Mouse (Mus musculus) frontal cortex, postnatal 10 days (tissue): ENCODE results near the gene Ghrhr.
A peak's percentile ranks its signal among the peaks of the same experiment; 100 is the strongest.

Source experiments
- DNase-seq, 2 experiments: peaks; one replicate each; pipeline ENCODE4 v3.0.0; 2022; ENCODE audit warnings: low spot score in 2 of 2, mixed read lengths in 1 of 2

The Ghrhr gene

DNA sequence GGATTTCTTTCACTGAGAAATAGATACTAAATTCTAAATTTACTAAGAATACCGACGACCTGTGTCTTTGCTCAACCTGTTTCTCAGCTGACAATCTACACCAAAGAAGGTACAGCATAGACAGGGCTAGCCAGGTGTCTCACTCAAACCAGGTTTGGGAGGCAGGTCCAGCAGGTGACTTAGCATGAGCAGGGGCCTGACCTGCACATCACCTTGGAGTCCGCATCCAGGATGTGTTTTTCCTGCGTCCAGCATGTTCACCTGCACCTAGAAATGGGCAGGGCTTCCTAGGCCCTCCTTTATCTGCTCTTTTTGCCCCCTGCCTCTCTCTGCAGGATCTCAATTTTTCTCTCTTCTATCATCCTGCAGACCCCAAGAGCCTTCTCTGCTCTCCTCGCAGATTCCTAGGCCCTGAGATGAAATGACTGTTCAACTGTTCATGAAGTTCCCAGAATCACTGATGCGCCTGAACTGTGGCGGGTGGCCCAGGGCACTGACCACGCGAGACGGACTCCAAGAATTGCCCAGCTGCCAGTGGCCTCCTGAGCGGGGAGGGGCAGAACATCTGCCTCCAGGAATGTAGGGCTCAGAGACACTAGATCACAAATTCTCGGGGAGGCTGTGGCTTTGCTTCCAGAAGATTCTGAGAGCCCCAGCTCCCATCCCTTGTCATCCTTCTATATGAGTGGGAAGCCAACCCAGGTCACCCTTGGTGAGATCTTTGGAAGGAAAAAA lies 22.2 kb upstream of the Ghrhr start:
- DNase-seq = no peak

DNA sequence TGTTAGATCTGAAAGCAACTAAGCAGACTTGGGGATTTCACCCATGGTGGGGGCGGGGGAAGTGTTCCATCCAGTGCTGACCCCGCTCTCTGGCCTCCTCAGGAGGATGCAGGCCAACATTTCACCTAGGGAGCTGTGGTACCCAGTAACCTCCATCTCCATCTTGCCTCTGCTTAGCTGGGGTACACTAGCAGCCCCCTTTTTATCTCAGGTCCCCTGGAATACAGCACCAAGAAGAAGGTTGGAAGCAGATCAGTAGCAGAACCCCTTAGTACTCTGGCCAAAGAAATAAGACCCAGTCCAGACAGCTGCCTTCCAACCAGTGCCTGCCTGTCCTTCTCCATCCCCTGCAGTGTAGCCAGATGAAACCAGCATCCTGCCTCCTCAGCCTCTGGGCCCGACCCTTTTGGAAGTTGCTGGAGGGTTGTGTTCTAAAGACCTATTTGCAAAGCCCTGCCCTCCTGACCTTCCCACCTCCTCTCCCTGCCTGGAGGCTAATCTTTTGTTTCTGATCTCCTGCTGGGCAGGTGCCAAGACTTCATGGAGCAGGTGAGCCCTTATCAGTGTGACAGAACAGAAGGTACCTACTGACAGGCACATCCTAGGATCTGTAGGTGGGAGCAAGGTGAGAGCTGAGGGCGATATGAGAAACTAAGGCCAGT lies 21.5 kb upstream of the Ghrhr start:
- no peak for DNase-seq

DNA sequence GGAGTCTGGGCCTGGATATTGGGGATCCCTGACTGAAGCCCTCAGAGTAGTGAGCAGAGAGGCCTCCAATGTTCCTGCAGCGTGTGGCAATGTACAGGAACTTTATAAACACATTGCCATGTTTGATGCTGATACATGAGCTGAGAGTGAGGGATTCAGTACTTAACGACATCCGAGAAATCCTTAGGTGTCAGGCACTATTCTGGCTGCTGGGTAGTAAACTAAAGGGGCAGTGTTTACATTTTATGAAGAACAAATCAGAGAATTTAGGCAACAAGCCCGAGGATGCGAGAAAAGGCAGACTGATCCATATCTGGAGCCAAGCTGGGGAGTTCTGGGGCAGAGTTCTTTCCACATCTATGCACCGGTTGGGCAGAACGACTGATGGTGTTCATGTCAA lies 20.5 kb upstream of the Ghrhr start:
- DNase-seq = no peak

DNA sequence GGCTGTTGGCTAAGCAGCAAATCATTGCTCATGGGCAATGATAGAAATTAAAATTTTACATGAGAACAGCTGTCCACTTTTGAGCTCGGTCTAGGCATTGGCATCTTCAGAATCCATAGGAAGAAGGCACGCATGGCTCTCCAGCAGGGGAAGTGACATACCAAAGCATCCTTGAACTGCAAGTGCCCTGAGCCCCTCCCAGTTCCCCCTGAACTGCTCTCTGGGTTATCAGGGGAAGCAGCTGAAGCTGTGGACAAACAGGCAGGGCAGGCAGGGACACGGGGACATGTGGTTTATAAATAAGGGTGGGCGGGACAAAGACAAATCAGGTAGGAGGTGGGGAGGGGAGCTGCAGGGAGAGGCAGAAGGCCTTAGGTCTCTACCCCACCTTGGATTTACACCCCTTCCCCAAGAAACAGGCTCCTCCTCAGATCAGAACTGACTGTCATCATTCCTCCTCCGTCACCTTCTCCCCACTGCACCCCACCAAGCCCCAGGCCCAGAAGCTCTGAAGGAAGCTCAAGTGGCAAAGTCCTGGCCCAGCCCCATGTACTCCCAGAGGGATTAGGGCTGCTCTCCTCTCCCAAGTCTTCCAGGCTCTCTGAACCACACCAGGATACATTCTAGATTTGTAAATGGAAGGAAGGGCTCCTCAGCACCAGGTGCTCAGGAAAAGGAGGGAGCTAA lies 19.9 kb upstream of the Ghrhr start:
- no peak for DNase-seq

DNA sequence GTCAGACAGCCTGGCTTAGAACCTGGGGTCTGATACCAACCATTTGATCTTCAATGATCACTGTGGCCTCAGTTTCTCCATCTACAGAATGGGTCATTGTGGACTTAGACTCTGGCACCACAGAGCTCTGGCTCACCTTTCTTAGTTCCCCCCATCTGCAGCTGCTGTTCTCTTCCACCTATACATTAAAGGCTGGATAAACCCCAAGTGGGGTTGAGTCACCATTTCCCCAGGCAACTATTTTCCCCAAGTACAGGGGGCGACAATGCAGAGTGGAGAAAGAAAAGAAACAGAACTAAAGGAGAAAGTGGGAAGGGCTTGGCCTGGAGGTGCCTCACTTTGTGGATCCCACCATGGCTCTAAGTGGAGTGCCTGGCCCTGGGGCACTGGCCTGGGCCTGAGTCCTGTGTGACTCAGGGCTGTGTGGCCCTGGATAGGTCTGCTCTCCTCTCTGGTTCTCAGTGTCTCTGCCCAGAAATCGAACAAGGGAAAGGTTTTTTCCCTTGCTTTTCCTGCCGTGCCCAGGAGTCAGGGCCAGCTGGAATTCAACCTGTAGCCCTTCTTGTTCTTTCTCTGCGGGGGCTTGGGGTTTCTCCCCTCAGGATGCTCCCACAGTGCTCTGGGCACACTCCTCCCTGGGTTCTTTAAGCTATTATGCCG lies 19.0 kb upstream of the Ghrhr start:
- DNase-seq = no peak

DNA sequence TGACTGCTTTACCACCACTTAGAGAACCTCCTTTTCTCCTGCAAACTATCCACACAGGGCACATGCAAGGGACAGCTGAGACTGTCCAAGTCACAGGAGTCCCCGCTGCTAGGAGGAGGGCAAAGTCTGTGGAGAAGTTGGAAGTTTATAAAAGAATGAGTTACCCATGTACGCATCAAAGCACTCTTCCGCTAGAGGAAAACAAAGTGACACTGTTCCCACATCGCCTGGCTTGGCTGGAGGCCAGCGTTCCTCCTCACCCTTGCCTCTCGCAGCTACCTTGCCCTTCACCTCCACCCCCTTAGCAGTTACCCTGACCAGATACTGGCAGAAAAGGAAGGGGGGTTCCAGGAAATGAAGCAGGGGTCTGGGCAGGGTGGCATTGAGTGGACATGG lies 18.5 kb upstream of the Ghrhr start:
- no peak for DNase-seq

DNA sequence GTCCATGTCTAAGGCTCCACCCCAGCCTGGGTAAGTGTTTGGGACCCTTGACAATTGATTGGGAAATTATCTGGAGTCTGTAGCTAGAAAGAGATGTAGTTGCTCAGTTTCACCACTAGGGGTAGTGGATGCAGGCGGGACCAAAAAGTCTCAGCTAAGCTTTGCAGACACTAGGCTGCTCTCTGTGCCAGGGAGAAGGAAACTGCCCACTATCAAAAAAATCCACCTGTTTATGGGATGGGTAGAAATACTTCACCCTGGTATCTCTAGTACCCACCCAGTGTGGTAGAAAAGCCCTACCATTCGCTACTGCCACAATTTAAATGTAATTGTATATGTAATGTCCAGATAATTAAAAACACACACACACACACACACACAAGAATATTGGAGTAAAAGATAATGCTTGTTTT lies 17.4 kb upstream of the Ghrhr start:
- DNase-seq = no peak

DNA sequence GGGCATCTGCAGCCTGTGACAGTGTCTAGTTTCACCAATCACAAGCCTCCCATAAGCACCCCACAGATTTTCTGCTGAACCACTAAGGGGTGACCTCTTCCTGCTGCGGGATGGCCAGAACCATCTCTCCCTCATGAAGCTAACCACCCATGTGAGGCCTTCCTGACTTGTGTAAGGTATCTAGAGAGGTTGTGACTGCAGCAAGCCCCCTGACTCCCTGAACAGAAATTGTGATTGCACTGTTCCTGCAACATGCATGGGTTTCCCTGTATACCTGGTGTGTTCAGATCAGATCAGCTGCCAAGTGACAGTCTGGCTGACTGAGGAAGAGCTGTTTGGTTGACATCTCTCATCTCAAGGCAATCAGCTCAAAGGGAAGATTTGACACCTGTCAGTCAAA lies 13.4 kb upstream of the Ghrhr start:
- no peak for DNase-seq

DNA sequence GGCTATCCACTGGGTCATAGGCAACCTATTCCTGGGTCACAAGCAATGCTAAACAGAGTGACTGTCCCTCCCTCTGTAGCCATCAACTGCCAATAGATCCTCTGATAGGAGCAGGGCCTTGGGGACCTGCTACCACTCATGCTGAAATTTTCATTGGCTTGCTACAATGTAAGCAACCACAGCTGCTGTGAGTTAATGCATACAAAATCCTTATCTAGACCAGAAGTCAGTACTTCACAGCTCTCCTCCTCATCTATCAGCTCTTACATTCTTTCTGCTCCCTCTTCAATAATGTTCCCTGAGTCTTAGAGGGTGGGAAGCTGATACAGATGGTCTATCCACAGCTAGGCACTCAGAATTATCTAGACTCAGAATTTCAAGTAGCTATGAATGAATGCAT lies 9.0 kb upstream of the Ghrhr start:
- DNase-seq = no peak

DNA sequence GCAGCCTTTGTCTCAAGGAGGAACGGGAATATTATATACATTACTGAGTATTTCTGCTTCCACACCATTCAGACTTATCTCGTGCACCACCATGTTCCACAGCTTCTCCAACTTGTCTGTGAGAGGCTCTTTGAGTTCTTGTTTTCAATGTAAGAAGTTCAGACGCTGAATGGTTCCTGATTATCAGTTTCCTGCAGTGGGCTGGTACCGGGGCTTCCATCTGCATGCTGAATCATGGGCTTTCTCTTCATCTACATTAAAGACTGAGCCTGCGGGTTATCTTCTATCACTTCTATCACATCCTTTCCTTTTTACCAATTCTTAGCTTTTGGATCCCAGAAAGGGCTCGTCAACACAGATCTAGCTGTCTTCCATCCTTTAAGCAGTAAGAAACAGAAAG lies 5.3 kb upstream of the Ghrhr start:
- no peak for DNase-seq

DNA sequence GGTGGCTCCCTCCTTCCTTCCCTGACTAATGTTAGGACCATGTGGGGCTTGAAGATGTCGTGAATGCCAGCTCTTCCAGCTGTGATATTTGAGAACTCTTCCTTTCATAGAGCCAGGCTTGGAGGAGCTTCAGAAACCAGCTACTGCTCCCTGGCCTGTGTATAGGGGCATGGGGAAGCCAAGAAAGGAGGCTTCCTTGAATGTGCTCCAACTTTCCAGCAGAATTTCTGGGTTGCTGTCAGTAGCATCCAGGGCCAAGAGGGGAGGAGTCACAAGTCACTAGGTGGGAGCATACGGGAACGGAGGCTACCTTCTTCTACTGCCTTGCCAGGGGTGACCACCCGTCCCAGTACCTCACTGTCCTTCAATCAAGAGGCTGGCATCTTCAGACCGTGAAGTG lies 416 bp downstream of the Ghrhr start:
- no peak for DNase-seq

DNA sequence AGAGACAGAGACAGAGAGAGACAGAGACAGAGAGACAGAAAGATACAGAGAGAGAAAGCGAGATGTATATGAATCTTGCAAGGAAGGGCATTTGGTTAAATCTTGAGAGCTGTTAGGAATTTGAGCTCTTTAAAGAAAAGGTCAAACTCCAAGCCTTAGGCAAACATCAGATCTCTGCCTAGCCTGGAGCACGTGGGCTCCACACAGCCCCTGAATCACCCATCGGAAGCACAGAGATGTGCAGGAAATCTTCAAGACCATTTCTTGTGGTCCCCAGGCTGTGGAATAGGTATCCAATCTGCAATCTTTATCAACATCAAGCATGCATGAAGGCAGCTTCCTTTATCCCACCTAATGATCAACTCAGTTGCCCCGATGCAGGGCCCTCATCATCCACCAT lies 1.4 kb downstream of the Ghrhr start:
- DNase-seq = no peak

DNA sequence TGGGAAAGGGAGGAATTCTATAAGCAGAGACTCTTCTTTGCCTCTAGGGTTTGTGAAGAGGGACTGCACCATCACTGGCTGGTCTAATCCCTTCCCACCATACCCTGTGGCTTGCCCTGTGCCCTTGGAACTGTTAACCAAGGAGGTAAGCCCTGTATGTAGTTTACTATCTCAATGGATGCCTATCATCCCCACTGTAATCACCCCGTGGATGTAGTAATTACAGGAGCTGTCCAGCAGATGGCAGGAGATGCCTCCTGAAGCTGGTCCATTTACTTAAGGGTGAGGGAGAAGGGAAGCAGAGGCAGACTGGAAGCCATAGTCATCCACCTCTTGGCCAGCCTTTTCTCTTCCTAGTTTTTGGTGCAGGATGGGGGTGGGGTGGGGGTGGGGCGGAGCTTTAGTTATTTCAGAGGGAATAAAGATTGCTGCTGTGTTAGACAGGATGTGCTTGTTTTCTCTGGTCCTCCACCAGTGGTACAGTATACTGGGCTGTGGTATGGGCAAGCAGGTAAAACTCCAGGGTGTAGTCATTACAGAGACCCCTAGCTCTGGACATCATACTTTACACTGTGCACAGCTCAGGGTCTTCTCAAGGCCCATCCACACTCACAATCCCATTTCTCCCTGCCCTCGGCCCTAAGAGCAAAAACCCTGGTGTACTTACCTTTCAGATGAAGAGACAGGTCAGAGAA lies 3.7 kb downstream of the Ghrhr start:
- peak in 1 of 2 experiments; percentile 61 for DNase-seq

DNA sequence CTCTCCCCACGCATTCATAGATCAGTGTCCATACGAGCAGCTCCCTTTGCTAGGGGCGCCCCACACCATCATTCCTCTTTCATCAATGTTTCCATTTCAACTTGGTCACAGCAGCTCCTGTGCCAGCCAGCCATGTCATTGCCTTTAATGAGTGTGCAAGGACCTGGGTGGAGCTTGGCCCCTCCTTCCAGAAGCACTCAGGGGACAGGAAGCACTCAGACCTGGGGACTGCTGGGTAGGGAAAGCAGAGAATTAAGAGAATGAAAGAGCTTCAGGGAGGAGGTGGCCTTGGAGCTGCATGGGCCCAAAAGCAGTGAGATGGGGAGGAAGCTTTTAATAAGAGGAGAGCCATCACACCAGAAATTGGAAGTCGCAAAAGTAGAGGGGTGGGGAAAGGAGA lies 5.9 kb downstream of the Ghrhr start:
- DNase-seq = no peak

DNA sequence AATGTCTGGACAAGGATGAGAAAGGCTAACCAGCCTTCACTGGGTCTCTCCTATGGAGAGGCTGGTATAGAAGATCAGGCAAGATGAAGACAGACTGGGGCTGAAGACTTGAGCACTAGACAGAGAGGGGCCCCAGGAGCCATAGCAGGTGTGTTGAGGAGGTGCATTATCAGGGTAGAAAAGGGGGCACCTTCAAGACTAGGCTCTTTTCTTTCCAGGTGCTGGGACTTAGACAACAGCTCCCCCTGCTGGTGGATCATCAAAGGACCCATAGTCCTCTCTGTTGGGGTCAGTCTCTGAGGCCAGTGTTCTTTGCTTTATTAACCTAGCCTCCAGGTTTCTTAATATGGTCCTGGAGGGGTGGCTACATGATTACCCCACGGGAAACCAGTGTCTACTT lies 7.8 kb downstream of the Ghrhr start:
- no peak for DNase-seq

DNA sequence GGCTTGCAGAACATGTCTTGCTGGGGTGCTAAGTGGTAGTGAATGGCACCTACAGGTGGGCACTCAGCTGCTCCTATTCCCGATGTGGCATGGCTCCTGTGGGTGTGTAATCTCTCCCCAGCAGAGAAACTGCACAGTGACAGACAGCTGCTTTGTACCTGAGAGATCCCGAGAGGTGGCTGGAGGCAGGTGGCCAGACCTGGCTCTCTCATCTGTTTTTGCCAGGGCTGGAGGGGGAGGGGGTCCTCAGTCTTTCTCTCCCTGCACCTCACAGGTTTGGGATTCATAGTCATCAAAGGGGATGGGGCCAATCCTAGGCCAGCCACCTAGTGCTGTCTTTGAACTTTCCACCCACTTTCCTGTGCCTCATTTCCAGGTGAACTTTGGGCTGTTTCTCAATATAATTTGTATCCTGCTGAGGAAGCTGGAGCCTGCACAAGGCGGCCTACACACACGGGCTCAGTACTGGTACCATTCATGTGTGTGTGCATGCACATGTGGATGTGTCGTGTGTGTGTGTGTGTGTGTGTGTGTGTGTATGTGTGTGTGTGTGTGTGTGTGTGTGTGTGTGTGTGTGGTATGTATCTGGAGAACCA lies 8.4 kb downstream of the Ghrhr start:
- DNase-seq = no peak

DNA sequence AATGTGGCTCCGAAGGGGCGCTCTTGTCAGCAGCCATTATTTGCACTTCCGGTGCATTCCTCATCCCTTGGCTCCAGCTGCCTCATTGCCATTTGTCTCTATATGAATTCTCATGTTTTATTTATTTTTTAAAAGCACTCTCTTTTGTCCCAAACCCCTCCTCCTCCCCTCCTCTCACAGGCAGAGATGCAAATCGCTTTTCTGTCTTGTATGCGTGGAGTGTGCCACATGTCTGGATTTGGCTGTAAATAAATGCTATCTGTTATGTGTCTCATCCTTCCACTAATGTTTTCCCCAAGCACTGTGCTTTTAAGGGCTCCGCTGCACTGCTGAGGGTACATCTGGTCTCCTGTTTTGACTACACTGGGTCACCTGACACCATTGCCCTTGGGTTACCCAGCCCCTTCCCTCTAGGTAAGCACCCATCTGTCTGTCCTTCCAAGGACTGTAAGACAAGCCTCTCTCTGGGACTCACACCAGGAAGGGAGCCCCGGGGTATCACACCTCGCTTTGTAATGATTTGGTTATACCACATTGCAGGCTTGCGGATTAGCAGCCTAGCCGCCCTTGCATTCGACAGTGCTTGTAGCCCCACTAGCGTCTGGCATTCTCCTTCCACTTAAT lies 12.6 kb downstream of the Ghrhr start:
- DNase-seq = no peak

DNA sequence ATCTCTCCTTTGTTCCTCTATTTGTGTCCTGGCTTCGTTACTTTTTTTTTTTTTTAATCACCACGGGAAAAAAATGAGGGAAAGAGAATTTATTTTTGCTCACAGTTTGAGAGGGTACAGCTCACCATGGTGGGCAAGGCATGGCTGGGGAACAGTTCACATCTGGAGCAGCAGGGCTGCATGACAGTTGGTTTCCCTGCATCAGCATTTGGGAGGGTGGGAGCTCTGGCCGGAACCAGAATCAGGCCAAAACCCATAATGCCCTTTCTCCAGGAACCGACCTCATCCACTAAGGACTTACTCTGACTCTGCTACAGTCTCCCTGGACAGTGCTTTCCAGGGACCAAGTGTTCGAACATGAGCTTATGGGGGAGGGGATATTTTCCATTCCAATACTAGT lies 13.2 kb downstream of the Ghrhr start:
- DNase-seq = no peak

DNA sequence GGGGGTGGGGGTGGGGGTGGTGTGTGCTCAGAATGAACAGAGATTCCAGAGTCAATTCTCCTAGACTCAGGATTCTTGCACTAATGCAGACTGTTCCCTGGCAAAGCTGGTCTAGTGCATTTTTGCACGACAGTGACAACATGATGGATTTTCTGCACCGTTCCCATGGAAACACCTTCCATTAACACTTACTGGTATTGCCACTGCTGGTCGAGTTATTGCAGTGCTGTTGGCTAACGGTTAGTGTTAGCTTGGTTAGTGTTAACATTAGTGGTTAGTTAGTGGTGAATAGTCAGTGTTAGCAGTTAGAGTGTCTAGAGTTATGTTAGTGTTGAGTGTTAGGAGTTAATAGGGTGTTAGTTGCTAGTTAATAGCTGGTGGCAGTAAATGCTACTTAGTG lies 15.7 kb downstream of the Ghrhr start:
- no peak for DNase-seq

DNA sequence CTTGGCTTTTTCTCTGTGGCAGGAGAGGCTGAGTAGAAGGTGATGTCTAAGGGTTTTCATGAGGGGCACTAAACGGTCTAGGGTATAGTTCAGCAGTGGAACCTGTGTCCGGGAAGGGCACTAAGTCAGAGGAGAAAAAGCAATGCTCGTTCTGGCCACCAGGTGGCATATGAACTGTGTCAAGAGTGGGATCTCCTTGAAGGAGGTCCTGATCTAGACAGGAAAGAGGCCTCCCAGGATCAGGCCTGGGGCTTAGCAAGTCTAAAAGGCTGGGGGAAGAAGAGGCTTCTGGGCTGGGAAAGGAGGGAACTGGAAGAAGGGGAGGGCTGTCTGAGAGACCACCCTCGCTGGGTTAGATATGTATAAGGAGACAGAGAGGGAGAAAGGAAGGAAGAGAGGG lies 16.4 kb downstream of the Ghrhr start:
- DNase-seq = peak in 1 of 2 experiments; percentile 70

DNA sequence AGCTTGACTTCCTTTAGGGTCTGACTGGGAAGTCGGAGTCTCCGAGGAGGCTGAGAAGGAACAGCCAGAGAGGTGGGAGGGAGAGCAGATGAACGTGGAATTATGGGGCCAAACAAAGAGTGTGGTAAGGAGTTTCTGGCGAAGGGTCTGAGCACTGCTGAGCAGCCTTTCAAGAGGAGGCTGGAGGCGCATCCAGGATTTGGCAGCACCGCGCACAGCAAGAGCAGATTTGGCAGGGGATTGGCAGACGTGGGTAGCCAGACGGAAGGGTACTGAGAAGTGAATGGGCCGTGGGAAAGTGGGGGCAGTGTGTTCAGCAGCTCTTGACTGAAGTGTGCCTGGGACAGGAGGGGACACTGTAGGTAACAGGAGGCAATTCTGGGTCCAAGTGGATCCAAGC lies 18.8 kb downstream of the Ghrhr start:
- DNase-seq = peak; percentile 57 to 58
